Mouse (Mus musculus) kidney, postnatal 25 days (tissue): Measurements from ENCODE around the gene Gm20388.

Experiments
- DNase-seq, 2 experiments: peaks; one replicate each; pipeline ENCODE4 v3.0.0; 2021; ENCODE audit warnings: mixed read lengths in 2 of 2

Gene Gm20388

GRCm38 (mm10) chr8:120520707-120521590, 610.3 kb downstream of the Gm20388 start:
- DNase-seq: no peak

GRCm38 (mm10) chr8:120521591-120521965, 610.9 kb downstream of the Gm20388 start:
- DNase-seq: no peak

DNA sequence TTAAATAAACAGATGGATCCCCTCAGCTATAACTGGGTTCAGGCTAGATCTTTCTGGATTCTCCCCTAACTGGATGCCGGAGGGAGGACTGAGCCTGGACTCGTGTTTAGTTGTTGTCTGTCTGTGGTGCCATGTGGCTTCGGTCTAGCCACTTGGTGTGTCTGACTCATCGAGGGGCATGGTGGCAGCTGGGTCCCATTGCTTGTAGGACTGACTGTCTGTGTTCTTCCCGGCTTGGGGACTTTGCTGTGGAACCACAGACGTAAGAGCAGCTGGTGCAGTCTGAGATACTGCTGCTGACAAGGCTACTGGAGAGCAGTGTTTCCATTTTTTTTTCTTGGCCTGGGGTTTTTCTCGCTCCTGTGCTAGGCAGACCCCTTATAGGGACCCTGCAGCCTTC, 613.0 kb downstream of the Gm20388 start:
- DNase-seq: no peak

DNA sequence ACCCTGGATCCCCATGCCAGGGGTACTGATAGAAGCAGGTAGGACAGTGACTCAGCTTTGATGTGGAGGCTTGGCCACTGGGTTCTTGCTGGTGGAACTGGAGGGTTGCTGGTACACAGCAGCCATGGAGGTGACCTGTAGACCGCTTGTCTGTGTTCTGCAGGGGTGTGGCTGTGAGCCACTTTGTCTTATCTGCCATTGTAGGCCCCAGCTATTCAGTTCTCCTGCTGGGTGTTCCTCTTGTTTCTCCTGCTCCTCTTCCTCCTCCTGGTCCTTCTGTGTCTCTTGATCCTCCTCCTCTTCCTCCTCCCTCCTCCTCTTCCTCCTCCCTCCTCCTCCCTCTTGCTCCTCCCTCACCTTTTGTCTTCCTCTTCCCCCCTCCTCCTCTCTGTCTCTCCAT, 614.5 kb downstream of the Gm20388 start:
- DNase-seq: no peak

- no peak for DNase-seq
Observed at GRCm38 (mm10) chr8:120525832-120526231, 615.2 kb downstream of the Gm20388 start.

- no peak for DNase-seq
Observed at GRCm38 (mm10) chr8:120526577-120526976, 615.9 kb downstream of the Gm20388 start.

GRCm38 (mm10) chr8:120528332-120528731, 617.7 kb downstream of the Gm20388 start:
- no peak for DNase-seq

- peak; percentile 53 to 85 for DNase-seq
Observed at GRCm38 (mm10) chr8:120529226-120529625, 618.6 kb downstream of the Gm20388 start.

GRCm38 (mm10) chr8:120530954-120531656, 620.5 kb downstream of the Gm20388 start:
- no peak for DNase-seq

DNA sequence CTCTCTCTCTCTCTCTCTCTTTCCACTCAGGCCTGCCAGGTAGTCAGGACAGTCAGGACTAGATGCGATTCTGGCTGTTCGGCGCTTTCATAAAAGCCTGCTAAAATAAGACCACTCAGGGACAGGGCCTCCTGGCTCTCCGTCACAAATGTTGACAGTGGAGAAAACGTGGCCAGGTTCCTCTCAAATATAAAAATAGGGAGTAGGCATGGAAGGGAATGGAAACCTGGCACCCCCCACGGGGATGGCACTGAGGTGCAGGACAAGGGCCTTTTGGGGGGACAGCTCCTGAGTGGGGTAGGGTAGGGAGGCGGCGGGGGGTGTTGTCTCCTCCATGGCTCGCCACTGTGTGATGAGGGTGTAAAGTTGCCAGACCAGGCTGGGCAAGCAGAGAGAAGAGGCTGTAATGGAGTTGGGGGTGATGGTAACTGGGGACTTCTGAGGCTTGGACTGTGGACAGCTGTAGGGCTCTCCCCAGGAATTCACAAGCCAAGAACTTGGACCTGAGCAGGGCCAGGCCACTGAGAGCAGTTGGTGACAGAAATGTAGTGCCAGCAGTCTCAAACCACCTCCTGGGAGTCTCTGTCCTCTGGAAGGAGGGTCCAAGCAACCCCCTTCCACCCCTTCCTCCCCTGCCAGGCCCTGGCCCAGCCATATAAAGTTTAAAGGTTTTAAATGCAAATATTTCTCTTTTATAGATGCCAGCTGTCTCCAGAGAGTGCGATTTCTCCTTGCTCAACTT, 621.3 kb downstream of the Gm20388 start:
- no peak for DNase-seq

- DNase-seq: no peak
Observed at GRCm38 (mm10) chr8:120532517-120533215, 622.0 kb downstream of the Gm20388 start.

- DNase-seq: no peak
Observed at GRCm38 (mm10) chr8:120533380-120533779, 622.7 kb downstream of the Gm20388 start.

GRCm38 (mm10) chr8:120534080-120534479, 623.4 kb downstream of the Gm20388 start:
- no peak for DNase-seq

- peak; percentile 87 to 91 for DNase-seq
Observed at GRCm38 (mm10) chr8:120534504-120535368, 624.1 kb downstream of the Gm20388 start.

- peak; percentile 40 to 78 for DNase-seq
Observed at GRCm38 (mm10) chr8:120535452-120536305, 625.0 kb downstream of the Gm20388 start.

GRCm38 (mm10) chr8:120536306-120537206, 625.9 kb downstream of the Gm20388 start:
- peak in 1 of 2 experiments; percentile 60 for DNase-seq

GRCm38 (mm10) chr8:120537207-120537817, 626.7 kb downstream of the Gm20388 start:
- DNase-seq: peak; percentile 84 to 96

GRCm38 (mm10) chr8:120537818-120538396, 627.3 kb downstream of the Gm20388 start:
- peak; percentile 74 to 91 for DNase-seq
